Mouse (Mus musculus): Measurements from ENCODE around the gene Kcnh7.

DNA sequence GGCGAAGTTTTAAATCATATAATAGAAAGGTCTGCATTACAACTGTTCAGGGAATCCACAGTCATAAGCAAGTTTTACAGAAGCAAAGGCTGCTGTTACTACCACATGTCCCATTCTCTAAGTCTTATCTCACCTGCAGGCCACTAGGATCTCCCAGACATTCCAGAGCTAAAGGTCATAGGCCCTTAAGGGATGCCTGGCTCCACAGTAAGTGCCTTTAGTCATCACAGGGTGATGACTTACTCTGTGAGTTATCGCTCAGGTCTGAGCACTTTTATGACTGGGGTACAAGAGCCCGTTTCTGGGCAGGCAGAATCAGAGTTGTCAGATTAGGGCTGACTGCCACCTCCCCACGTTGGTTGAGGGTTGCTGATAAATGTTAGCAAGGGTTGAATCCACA is 532.2 kb downstream of the Kcnh7 start:
- TF ChIP-seq CTCF (IDR thresholded peaks at IDR 0.05; ENCODE audit: control insufficient read depth, insufficient read depth, low read length) (no peak), POLR2A (IDR thresholded peaks at IDR 0.05; ENCODE audit: borderline replicate concordance, control insufficient read depth, low read depth, low read length) (no peak)

Data from bone marrow, adult 2 months (tissue).